Mouse (Mus musculus) adrenal gland, postnatal 14 days (tissue): ENCODE measurements around the gene Kcnj15. TPM values are rescaled to one million over a fixed set of nuclear protein-coding genes. Genes with fewer than 3 reads are reported as not detected.

Experiments used
- DNase-seq: peaks from one replicate; pipeline ENCODE4 v3.0.0; 2021; ENCODE audit warnings: mixed read lengths
- total RNA-seq: library from RNA; stranded (reverse); gene quantifications from 2 replicates; pipeline ENCODE4 v1.2.3, GENCODE M21; 2021

Kcnj15 gene
- total RNA-seq, 1 experiment from 2014 or later = 1.0 TPM

- DNase-seq = no peak
Observed at GRCm38 (mm10) chr16:95292843-95293505, 35.6 kb downstream of the Kcnj15 start.

- no peak for DNase-seq
Observed at GRCm38 (mm10) chr16:95297651-95298050, 40.3 kb downstream of the Kcnj15 start.

- DNase-seq = no peak
Observed at GRCm38 (mm10) chr16:95301667-95302066, 44.3 kb downstream of the Kcnj15 start.

GRCm38 (mm10) chr16:95303676-95304075, 46.3 kb downstream of the Kcnj15 start:
- DNase-seq = no peak

- no peak for DNase-seq
Observed at GRCm38 (mm10) chr16:95307823-95308360, 50.5 kb downstream of the Kcnj15 start.

- DNase-seq = no peak
Observed at GRCm38 (mm10) chr16:95321945-95322625, 64.7 kb downstream of the Kcnj15 start.

GRCm38 (mm10) chr16:95332159-95332558, 74.8 kb downstream of the Kcnj15 start:
- DNase-seq = no peak

GRCm38 (mm10) chr16:95340885-95341791, 83.8 kb downstream of the Kcnj15 start:
- DNase-seq = peak; percentile 84

DNA sequence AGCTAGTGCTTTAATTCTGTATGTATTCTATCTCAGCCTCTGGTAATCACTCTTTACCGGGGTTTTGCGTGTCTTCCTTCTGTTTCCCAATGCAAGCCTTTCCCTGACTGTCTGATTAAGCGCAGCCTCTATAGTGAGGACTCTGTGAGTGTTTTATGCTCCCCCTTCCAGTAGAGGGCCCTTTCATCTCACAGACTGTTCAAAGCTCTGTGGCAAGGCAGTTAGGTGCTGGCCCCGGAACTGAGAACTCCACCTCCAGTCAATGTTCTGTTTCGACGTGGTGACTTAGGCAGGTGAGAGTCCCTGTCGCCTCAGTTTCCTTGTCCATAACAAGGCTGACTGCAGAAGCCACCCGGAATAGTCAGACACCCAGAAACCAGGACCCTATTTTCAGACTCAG, 84.7 kb downstream of the Kcnj15 start:
- no peak for DNase-seq

DNA sequence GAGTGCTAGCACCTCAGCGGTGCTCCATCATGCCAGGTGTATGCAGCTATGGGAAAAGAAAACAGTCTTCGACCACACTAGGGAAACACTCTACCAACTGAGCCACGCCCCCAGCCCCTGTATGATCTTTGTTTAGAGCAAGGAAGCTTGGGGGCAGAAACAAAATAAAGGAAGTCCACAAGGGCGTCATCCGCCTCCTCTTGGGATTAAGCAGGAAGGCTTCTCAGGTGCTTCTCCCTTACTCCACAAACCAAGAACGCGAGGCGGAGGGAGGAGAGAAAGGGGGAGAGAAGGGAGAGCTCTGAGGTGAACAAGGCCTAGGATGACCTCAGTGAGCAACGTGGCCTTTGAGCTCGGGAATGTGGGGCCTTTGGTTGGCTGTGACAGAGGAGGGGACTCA, 87.6 kb downstream of the Kcnj15 start:
- DNase-seq = no peak

GRCm38 (mm10) chr16:95345882-95346281, 88.5 kb downstream of the Kcnj15 start:
- peak; percentile 81 for DNase-seq

GRCm38 (mm10) chr16:95347202-95347601, 89.8 kb downstream of the Kcnj15 start:
- DNase-seq = peak; percentile 64

DNA sequence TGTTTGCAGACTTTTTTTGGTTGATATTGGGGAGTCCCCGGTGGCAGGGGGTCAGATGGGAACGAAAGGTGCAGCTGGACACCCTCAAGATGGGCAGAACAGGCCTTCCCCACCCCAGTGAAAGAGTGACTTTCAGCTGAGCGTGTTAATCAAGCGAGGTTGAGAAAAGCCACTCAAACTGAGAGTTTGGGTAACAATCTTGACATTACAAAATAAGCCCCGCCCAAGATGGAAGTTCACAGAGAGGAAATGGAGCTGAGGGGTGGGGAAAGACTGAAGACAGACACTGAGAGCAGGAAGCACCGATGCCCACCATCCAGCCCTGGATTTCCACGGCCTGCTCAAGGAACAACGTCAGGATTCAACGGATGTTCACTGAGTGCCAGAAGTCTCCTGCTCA, 91.2 kb downstream of the Kcnj15 start:
- no peak for DNase-seq

- DNase-seq = no peak
Observed at GRCm38 (mm10) chr16:95349344-95349743, 92.0 kb downstream of the Kcnj15 start.

DNA sequence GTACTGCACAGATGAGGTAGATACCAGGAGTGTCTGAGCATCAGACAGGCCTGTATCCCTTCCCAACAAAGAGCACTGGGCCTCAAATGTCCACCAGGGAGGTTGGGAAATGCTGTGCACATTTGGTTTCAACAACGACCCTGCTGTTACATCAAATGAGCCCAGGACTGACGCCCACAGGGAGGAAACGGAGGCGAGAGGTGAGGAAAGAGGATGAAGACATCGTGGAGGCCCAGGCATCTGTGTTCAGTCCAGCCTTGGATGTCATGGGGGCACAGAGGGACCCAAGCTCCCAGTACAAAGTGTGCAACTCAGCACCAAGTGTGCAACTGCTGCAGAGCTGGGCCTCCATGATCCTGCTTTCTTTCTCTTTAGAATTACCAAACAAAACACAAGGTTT, 92.4 kb downstream of the Kcnj15 start:
- DNase-seq = no peak
